Mouse (Mus musculus) inflammation-experienced regulatory T-cells (primary cell): Measurements from ENCODE around the gene Ksr2. TPM values are rescaled to one million over a fixed set of nuclear protein-coding genes. Genes with fewer than 3 reads are reported as not detected.

Experiments used
- polyA plus RNA-seq, 2 experiments: library from polyadenylated mRNA; unstranded; fragments of 100-300 nt; shearing (Covaris generic); gene quantifications; one replicate each; pipeline ENCODE4 v1.2.1; 2017

Ksr2 gene
- polyA plus RNA-seq, result 1 to 10 TPM; 1.5 to 1.8 TPM

DNA sequence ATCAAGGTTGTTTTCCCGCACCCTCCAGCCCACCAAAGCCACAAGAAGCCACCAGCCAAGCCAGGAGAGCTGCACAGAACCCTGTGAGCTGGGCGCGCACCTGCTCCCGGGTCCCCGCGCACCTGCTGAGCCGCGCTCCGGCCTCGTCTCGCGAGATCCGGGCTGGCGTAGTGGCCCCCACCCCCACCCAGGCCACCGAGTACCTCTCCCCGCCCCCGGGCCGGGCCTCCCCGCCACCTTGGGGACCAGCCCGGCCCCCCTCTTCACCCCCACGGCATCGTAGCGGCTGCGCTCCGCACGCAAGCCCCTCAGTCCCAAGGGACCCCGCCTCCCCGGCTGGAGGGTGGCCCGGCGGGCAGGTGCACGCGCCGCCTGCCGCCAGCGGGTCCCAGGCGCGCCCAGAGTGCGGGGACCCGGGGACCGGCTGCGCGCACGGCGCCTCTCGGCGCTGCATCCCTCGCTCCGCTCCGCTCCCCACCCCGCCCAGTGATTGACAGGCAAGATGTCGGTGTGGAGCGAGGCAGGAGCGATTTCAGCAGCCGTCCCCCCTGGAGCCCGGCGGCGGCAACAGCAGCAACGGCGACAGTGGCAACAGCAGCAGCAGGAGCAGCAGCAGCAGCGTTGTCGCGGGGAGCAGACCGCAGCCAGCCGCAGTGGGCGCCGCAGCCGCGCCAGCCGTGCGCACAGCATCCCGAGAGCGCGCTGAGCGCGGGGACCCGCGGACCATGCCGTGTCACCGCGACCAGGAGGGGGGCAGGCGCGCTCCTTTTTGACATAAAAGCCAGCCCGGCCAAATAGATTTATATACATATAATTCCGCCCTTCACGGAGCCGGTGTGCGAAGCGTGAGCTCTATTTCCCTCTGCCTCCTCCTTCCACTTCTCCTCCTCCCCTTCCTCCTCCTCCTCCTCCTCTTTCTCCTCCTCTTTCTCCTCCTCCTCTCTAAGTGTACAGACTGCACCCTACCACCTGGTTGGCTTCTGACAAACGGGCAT, at the start of gene Ksr2:
Gene Ksr2, plus strand, starts transcription at position 494 of the 995 bp plus-strand sequence.

DNA sequence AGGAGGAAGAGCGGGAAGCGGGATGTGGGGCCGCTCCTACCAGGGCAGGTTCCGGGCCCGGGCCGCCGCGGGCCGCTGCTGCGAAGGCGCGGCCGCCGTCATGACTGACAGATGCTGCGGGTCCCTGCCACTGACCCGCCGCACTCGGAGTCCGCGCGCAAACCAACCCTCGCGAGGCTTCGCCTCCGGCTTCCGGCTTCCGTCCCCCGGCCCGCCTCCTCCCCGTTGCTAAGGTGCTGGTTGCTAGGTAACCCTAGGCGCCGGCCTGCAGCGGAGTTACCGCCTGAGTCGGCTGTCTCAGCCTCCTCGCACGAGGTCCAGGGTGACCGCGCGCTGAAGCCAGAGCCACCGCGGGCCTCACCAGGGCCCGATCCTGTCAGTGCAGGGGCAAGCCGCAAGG, 24.9 kb upstream of the Ksr2 start, which contains the start of gene Rfc5:
Gene Rfc5, minus strand, starts transcription at position 171 of the 400 bp plus-strand sequence.

DNA sequence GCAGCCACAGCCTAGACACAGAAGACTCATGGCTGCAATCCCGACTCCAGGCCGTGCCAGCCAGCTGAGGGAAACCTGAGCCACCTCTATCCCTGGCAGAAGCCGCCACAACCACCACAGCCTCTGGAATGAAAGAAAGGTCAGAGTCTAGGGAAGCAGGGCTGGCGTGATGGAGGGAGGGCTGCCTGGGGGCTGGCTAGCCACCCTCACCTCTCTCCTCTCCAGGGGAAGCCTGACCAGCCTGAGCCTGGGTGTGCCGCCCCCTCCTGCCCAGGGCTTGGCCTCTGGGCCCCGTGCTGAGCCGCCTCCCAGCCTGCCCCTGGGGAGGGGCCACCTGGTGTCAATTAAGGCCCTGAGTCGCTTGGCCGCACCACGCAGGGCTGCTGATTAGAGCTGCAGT, 366.9 kb downstream of the Ksr2 start, which contains the start of gene Nos1:
Gene Nos1, plus strand, starts transcription at position 352 of the 400 bp plus-strand sequence.

Other genes starting within 250 kb of the Ksr2 start
- 100 to 1,000 TPM; 223 to 230 TPM for gene Pebp1, start 126.4 kb upstream of the Ksr2 start, polyA plus RNA-seq
- gene Vsig10, start 94.9 kb upstream of the Ksr2 start, polyA plus RNA-seq, result 10 to 100 TPM in 1 of 2 experiments, 1 to 10 TPM in 1; 7.7 to 17.2 TPM
- gene Wsb2, start 56.7 kb upstream of the Ksr2 start, polyA plus RNA-seq, result 10 to 100 TPM; 68.1 to 79.5 TPM
- 10 to 100 TPM; 34.2 to 45.9 TPM for gene Rfc5, start 25.0 kb upstream of the Ksr2 start, polyA plus RNA-seq